Comparison of ENCODE assay signal across 18 mouse cellular contexts in genomic region chr9:84360484-84360883, GRCm38 (mm10).
"Had no signal": no experiment of that assay in that cellular context is flagged by ENCODE, and none has a peak within 500 bp of the region (broad histone marks: within the 10 kb centered on the region; RNA-seq: fewer than 3 reads in every experiment).

No protein-coding gene starts in this region.

- H3K9ac ChIP-seq: liver, embryonic 15.5 days; liver, postnatal 0 days; lung, embryonic 15.5 days; midbrain, embryonic 13.5 days; midbrain, embryonic 15.5 days; stomach, embryonic 15.5 days had no signal

- H3K36me3 ChIP-seq: liver, embryonic 15.5 days; lung, embryonic 15.5 days; midbrain, embryonic 13.5 days; midbrain, embryonic 15.5 days; stomach, embryonic 15.5 days had no signal

- DNase-seq: liver, postnatal 0 days; lung, adult 2 months; lung, postnatal 14 days; lung, postnatal 36 days; right cerebral cortex, postnatal 14 days; thymus, adult 2 months; thymus, postnatal 25 days; thymus, postnatal 4 days had no signal

- H3K4me3 ChIP-seq: liver, embryonic 15.5 days; lung, embryonic 15.5 days; megakaryocyte, embryonic 14.5 days; midbrain, embryonic 13.5 days; midbrain, embryonic 15.5 days; stomach, embryonic 15.5 days had no signal

- ATAC-seq: liver, postnatal 0 days; lung, postnatal 0 days; midbrain, embryonic 13.5 days; midbrain, embryonic 15.5 days had no signal

- H3K27ac ChIP-seq: liver, embryonic 15.5 days; lung, embryonic 15.5 days; macrophage; midbrain, embryonic 13.5 days; midbrain, embryonic 15.5 days; stomach, embryonic 15.5 days; stomach, postnatal 0 days had no signal

- H3K4me2 ChIP-seq: liver, embryonic 15.5 days; lung, embryonic 15.5 days; midbrain, embryonic 11.5 days; midbrain, embryonic 13.5 days; midbrain, embryonic 15.5 days; stomach, embryonic 15.5 days had no signal

- H3K9me3 ChIP-seq: liver, embryonic 15.5 days; lung, embryonic 15.5 days; megakaryocyte, embryonic 14.5 days; midbrain, embryonic 13.5 days; midbrain, embryonic 15.5 days; stomach, embryonic 15.5 days had no signal

- H3K27me3 ChIP-seq: liver, embryonic 15.5 days; lung, embryonic 15.5 days; megakaryocyte, embryonic 14.5 days; midbrain, embryonic 13.5 days; midbrain, embryonic 15.5 days; stomach, embryonic 15.5 days had no signal

- H3K4me1 ChIP-seq: liver, embryonic 15.5 days; lung, embryonic 15.5 days; megakaryocyte, embryonic 14.5 days; midbrain, embryonic 15.5 days; stomach, embryonic 15.5 days had no signal
